Mouse (Mus musculus) cerebellum, postnatal 10 days (tissue): ENCODE measurements at regions not wholly inside any gene's neighbourhood (a gene's known extent, or its start where the extent isn't known, plus 50 kb on each side); places are given as distances from the start of the nearest gene placed in this dataset.

Experiments used
- DNase-seq, 2 experiments: peaks; one replicate each; pipeline ENCODE4 v3.0.0; 2021; ENCODE audit warnings: mixed read lengths in 2 of 2

DNA sequence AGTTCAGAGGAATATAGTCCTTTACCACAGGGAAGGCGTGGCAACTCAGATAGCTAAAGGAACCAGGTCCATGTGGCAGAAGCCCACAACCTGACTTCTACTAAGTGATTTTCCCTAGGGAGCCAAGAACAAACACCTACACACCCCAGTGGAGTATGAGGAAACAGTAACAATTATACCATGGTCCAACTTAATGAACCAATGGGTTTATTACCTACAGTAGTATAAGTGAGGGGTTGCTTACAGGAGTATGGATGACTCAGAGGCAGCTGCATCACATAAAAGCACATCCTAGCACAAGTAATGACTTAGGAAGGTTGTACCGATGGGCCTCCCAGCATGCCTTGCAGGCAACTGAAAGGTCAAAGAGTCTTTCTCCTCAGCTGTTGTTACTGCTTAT is 98.7 kb upstream of the Cul1 start:
- no peak for DNase-seq

DNA sequence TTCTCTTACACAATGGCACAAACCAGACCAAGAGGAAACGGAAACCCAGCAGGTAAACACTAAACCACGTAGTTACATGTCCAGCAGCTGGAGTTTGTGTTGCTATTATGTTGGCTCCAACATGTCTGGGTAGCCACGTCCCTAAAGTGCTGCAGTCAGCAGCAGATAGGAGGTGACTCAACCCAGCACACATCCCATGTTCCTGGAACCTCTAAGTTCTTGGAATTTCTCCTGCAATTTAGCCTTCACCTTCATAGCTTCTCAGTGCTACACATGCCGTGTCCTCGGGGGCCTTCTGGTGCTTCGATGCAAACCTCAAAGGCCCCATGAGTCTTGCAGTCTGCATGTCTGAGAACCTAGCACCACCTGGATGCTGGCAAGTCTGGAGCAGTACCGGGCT is 97.7 kb upstream of the Cul1 start:
- DNase-seq = no peak

DNA sequence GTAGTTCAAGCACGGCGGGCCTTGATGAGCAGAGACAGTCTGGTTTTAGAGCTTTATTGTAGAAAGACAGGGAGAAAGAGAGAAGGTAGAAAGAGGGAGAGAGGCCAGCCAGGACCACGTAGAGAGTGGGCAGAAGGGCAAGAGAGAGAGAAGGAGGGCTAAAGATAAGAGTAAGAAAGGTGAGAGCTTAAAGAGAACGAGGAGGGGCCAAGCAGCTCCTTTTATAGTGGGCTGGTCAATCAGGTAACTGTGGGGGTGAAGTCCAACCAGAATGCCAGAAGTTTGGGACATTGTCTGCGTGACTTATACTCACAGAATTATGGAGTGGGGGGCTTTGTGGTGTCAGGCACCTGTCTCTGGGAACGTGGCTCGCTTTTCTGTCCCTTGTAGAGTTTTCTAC is 96.7 kb upstream of the Cul1 start:
- no peak for DNase-seq

- peak; percentile 69 for DNase-seq
Observed at GRCm38 (mm10) chr6:47358686-47359085, 94.5 kb upstream of the Cul1 start.

DNA sequence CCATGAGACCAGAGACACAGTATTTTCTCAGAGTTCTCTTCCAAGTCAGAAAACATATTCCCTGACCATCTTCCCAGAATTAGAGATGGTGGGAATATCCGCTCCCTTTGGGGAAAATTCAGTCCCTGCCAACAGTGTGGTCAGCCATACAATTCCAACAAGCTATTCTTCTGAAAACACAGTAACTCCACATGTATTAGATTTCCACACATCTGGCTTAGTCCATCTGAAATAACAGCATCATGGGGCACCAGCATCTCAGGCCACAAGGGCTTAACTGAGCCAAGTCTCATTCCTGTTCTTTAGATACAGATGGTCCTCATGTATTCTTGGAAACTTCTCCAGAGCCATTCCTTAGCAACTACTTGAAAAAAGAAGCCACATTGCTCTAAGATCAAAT is 89.2 kb upstream of the Cul1 start:
- no peak for DNase-seq

GRCm38 (mm10) chr6:47364556-47364955 is 88.6 kb upstream of the Cul1 start:
- no peak for DNase-seq

DNA sequence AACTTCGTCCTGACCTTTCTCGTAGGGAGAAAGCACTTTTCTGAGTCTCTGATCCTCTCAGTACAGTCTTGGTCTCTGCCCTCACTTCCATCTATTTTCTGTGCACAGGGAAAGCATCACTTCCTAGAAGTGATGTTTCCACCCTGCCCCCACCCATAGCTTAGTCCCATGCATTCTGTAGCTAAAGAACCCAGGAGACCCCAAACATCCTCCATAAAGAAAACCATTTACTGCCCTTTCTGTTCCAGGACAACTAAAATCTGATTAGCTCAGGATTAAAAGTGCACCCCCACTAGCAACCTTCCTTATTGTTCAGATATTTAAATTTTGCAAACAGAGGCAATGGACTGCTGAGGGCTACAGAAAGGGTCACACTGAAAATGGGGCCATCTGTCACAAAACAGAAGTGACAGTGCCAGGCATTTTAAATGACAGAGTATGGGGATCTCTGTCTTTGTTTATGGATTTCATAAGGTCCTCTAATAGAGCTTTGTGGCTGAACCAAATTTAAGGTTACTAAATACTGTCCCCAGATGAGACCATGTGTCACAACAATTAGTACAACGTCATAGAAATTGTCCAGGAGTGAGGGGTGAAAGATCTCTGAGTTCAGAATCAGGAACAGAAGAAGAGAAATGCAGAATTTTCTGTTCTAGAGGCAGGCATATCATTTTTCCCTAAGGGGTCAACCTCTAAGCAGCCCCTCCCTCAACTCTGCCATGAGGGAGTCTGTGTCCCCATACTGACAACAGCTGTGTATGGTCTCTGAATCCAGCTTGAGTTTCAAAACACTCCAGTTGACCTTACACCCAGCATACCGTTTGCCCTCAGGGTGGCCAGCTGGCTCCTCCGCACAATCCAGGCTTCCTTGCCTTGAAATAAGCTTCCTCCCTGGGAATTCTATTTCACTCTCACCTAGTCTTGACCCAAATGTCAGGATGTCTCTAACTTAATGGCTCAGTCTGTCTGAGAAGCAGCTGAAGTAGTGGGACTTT is 87.2 kb upstream of the Cul1 start:
- DNase-seq = peak in 1 of 2 experiments; percentile 18

DNA sequence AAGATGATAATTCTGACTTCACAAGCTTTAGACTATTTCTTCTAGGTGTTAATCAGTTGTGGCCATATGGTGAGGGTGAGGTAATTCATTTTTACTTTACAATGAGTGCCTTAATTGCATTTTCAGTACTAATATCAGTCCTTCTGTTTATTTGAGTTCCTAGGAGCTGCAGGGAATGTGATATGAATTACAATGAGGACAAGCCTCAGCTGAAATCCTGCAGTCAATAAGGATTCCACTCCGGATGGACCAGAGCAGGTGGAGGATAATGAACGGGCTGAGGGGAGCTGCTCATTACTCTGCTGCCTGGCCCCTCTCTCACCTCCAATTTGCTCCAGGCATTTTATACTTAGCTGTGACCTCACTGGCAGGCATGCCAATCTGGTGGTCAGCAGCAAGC is 85.7 kb upstream of the Cul1 start:
- DNase-seq = peak; percentile 14 to 17

DNA sequence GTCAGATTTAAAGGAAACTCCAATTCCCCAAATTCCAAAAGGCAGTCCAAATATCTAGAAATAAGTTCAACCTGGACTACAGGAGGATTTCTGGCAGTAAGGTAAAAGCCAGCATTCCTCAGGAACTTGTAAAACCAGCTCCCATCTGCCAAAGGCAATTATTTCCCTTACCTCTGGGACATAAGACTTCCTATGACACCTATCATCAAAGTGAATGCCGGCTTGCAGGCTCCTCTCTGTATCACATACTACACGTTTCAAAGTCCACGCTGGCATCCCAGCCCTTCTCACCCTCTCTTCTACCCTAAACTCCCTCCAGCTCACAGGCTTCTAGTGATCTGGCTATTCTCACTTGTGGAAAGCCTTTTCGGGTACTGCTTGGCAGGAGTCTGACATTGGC is 77.5 kb upstream of the Cul1 start:
- DNase-seq = no peak

DNA sequence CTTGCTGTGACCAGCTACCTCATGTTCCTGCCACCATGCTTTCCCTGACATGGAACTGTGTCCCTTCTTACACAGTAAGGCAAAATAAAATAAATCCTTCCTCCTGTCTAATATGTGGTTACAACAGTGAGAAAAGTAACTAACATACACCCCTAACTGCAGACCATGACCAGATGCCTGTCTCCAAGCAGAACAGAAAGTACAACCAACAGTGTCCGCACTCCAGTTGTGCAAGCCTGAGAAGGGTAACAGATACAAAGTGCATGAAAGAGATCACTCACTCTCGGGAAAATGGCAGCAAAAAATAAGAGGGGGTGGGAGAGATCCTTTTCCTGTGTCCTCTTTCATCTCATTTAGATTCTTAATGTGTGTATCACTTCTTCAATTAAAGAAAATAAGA is 71.7 kb upstream of the Cul1 start:
- DNase-seq = no peak

DNA sequence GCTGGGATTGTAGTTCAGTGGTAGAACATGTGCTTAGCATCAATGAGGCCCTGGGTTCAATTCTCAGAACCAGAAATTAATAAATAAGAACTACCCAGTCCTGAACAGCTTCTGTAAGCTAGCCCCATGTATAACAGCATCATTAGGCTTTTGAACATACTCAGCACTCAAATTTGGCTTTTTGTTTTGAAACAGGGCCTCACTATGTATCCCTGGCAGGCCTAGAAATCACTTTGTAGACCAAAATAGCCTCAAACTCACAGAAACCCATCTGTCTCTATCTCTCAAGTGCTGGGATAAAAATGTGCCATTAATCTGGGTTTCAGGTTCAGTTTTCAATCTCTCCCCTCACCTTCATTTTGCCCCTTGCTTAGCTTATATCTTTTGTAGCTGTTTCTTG is 66.6 kb upstream of the Cul1 start:
- no peak for DNase-seq

- DNase-seq = no peak
Observed at GRCm38 (mm10) chr6:47389908-47390307, 63.3 kb upstream of the Cul1 start.

DNA sequence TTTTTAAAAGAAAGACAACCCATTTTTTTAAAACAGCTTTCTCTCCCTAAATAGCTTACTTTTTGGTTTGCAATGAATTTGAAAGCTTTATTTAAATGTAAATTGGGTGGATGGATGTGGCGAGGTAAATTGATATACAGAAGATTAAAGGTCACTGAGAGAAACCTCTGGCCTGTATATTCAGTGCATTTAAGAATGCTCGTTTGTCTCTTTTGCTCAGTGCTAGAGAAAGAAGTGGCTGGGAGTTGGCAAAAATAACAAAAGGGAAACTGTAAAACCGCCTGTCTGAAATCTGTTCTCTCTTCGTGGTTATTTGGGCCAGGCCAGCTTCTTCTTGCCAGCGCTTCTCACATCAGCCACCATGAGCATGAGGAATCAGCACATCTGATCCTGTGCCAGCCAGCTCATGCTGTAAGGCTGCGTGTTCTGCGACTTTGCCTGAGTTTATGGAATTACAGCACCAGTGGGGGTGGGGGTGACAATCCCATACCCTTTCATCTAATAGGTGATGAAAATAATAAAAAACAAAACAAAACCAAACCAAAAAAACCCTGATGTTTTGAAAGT is 62.7 kb upstream of the Cul1 start:
- peak; percentile 76 to 81 for DNase-seq

DNA sequence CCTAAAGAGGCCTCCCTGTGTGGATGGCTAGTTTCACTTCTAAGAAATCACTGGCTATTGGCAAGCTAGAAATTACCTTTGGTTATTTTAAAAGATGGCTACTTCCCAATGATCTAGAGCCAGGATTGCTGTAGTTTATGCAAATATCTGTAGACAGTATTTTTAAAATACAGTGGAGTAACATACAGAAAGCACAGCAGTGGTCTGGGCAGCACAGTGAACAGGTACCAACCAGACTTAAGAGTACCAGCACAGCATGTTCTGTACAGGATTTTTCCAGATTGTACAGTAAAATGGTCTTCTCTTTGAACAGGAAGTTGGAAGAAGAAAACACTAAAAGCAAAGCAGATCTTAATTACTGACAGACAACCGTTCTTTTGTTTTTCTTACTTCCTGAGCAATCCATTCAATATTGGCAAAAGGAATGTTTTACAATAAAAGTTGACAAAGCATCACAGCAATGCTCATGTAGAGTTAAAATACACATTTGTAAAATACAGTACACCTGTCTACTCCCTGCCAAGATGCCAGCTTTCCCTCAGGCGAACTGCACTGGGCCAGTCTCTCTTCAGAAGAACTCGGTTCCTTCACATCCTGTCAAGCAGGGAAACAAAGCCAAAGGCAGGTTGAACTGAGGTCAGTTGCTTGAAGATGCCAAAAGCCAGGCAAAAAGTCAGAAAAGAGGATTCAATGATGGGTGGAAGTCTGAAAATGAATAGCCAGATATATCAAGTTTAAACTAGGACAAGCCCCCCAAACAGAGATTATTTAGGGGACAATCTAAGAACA is 62.0 kb upstream of the Cul1 start:
- peak; percentile 28 to 35 for DNase-seq

- DNase-seq = peak; percentile 38 to 59
Observed at GRCm38 (mm10) chr6:47395465-47396337, 57.5 kb upstream of the Cul1 start.
